Mouse (Mus musculus) hindlimb bud, embryonic 11.5 days (tissue): ENCODE results near the gene Rasl11a.

Source experiments
- DNase-seq: peaks from one replicate; pipeline ENCODE4 v3.0.0-alpha.2; 2012; ENCODE audit warnings: low read depth, low spot score; ENCODE audit errors: extremely low spot score

The Rasl11a gene

DNA sequence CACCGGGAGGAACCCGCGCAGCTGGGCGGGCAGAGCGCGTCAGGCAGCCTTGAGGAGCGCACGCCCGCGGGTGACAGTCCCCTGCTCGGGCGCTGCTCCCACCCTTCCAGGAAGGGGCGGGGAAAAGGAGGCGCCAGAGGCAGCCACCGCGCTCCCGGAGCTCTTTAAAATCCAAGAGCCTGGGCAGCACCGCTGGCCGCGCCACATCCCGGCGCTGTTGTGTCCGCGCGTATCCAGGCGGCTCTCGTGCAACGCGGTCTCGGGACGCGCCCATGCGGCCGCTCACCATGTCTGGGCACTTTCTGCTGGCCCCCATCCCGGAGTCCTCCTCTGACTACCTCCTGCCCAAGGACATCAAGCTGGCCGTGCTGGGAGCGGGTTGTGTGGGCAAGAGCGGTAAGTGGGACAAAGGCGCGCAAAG, at the start of gene Rasl11a:
Gene Rasl11a, plus strand, starts transcription at position 127 of the 421 bp plus-strand sequence.
- no peak for DNase-seq

DNA sequence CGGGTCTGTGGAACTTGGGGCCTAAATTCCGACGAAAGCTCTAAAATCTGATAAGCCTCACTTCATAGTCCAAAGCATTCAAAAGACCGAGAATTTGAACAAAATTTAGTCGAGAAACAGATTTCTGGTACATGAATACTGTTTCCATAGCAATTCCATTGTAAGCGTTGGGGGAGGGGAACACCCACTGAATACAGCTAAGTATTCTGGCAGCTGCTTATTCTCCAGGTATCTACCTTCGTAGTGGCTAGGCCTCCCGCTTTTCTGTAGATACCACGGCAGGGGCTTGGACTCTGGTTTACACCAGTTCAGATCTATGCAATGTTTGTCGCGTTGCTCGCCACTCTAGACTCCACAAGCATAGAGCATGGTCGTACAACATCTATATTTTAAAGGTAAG, 49.1 kb upstream of the Rasl11a start:
- DNase-seq: no peak

DNA sequence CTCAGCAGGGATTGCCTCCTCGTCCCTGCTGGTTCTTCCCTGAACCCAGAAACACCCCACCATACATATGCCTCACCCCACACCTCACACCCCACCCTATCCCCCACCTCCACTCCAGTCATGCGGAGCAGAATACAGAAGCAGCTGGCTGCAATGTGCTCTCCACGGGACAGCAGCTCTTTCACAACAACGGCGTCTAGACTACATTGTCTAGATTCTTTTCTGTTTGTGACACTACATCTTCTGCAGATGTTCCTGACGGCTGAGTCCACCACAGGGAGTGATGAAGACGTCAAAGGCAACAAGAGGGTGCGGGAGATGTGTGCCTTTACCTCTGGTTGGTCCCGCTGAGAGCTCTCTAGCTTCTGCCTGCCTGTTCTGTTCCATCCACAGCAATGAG, 46.8 kb upstream of the Rasl11a start:
- no peak for DNase-seq

- DNase-seq: no peak
Measured at GRCm38 (mm10) chr5:146806004-146806430, 38.9 kb upstream of the Rasl11a start.

DNA sequence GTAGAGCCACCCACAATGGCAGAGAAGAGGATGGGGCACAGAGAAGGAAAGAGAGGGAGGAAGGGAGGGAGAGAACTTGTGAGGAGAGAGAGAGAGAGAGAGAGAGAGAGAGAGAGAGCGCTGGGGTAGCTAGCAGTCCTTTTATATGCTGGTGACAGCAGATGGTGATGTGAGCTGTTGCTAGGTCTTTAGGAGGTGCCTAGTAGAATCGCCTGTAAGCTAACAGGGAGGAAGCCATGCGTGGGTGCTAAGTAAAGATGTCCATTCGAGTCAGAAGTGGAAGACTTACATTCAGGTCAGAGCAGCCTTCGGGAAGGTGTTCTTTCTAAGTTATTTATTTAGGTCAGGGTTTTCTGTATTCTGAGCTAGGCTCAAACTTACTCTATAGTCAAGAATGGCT, 34.9 kb upstream of the Rasl11a start:
- DNase-seq: no peak

DNA sequence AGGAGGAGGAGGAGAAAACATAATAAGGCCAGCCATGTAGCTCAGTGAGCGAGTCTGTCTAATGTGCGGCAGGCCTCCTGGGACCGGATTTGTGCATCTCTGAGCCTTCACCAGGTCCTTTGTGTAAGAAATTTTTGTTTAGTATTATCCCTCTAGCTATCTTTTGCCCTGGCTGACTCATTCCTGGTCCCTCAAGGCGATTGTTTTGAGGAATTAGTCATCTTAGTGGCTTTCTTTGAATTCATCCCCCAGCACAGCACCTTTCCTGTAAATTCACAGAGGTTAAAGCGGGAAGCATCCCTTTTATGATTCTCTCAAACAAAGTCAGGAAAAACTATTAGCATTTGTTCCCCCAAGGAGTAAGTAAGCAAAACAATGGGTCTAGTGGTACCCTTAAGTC, 32.0 kb upstream of the Rasl11a start:
- no peak for DNase-seq

DNA sequence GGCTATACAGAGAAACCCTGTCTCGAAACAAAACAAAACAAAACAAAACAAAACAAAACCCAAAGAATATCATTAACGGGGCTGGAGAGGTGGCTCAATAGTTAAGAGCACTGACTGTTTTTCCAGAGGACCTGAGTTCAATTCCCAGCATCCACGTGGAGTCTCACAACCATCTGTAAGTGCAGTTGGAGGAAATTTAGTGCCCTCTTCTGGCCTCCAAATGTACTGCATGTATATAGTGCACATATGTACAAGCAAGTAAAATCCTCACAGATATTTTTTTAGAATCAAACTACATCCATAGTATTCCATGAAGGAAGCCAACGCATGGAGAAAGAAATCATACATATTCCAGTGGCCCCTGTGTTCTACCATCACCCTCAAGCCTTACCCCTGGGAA, 31.4 kb upstream of the Rasl11a start:
- no peak for DNase-seq

DNA sequence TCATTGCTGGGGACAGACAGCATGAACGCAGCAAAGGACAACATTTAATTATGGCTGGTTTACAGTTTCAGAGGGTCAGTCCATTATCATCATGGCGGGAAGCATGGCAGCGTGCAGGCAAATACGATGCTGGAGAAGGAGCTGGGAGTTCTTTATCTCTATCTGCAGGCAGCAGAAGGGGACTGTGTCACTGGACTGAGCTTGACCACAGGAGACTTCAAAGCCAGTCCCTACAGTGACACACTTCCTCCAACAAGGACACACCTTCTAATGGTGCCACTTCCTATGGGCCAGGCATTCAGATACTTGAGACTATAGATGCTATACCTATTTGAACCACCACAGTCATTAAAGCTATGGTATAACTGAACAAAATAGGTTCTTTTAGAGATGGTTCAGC, 29.5 kb upstream of the Rasl11a start:
- DNase-seq: no peak

DNA sequence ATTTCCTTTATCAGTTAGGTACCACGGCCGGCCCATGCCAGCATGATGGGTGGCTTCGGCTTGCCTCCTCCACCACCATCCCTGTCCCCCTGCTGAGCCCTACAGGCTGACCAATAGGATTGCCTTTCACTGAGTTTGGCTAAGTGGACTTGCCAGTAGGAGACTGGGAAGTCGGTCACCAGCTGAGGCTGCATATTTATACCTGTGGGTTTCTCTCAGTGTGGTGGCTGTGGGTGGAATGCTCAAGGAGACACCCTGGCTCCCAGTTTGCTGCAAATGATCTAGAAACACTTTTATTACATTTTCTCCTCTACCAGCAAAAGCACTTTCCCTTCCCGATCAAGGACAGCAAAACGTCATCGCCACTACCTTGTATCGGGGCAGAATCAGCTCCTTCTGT, 27.3 kb upstream of the Rasl11a start:
- no peak for DNase-seq

DNA sequence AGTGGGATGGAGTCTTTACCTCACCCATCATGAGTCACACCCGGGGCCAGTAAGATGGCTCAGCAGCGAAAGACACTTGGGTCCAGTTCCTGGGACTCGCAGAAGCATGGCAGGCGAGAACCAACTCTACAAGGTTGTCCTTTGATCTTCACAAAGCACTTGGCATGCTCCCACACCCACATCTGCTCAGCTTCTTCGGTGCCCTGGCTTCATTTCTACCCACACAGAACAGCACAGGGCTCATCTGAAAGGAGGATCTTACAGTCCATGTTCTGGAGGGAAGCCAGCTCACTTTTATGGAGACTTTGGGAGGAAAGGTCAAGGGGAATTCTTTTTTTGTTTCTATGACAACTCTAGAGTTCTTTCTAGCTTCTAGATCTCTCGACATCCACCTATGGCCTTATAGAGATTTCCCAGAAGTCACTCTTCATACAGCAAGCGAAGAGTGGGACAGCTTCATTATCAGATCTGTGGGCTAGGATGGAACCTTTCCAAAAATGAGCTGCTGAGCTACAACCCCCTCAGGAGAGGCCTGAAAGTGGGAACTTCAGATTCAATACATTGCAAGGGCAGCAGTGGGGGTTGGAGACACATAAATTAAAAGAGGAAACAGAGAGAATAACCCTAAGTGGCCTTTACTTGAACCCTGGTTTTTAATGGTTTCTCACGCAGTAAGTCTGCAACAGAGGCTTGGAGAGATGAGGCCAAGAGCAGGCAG, 25.8 kb upstream of the Rasl11a start:
- DNase-seq: no peak

DNA sequence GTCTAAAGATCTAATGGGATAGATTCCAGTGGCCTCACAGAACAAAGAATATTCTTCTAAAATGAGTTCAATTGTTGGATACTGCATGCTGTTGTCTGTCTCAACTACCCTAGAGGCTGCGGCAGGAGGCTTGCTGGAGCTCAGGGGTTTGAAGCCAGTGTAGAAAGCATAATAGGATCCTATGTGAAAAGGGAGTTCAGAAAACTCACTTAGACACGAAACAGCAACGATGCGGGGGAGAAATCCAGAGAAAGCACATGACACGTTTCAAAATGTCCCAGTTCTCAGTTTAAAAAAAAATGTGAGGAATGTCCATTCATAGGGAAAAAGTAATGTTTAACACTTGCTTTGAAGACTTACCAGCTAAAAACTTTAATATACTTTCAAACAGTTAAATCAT, 21.9 kb upstream of the Rasl11a start:
- DNase-seq: no peak

DNA sequence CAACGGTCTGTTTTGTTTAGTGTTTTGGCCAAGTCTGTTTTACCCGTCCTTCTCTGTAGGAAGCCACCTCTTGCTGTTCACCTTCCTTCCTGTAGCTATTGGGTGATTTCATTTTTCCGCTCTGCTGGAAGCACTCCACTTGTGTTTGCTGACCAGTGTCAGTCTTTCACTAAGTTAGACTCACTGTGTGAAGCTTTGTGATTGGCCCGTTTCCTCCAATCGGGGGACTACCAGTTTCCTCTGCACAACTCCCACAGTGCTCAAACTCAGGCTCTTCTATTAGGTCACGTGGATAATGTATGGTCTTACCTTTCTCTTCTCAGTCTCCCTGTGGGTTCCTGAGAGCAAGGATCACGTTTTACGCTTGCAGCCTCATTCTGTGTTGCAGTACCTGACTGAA, 15.3 kb upstream of the Rasl11a start:
- DNase-seq: no peak

- no peak for DNase-seq
Measured at GRCm38 (mm10) chr5:146832435-146832768, 12.5 kb upstream of the Rasl11a start.

DNA sequence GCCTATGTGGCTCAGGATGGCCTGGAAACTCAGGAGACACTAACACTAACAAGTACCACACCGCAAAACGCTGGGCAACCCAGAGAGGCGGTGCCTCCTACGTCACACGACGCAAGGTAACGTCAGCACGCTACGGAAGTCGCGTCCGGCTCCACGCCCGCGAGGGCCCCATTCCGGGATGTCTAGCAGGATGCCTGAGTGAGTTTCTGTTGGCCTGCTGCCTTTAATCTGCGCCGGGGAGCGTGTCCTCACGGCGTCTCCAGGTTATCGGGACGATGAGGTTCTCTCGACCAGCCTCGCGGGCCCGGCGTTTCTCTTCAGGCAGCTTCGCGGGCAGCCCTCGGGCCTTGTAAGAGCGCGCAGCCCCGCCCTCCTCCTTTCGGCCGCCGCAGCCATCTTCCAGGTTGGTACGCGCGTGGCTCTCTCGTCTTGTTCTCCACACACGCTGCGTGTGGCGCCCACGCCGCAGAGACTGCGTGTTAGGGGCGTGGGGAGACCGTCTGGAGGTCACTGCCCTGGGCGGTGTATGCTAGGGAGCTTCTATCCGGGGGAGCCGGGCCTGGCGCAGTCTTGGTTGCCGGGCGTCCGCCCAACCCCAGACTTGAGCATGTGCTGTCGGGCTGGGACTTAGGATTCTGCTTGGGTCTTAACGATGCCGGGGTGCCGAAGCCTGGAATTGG, 12.0 kb upstream of the Rasl11a start, which contains the start of gene Rpl21:
Gene Rpl21, plus strand, starts transcription at position 122 of the 680 bp plus-strand sequence.
- peak; percentile 86 for DNase-seq

DNA sequence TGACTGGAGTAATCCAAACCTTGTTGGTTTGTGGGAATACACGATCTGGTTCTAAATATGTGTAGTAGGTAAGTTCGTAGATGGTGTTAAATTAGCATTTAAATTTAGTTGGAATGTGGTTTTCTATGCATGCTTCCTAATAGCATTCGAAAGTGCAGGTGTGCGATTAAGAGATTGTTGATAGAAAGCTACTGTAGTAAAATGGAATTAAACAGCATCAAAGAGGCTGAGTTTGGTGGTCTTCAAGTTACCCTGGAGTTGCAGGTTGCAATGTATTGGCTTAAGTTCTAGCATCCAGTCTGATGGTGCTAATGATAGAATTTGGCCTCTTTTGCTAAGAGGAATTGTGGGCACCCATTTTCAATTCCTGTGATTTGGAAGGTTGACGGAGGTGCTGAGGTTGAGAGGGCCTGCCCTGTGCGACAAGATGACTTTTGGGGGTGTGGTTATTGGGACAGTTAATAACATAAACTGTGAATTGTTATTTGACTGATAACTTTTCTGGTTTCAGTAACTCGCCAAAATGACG, 11.1 kb upstream of the Rasl11a start:
- DNase-seq: no peak

- DNase-seq: no peak
Measured at GRCm38 (mm10) chr5:146834959-146835358, 9.9 kb upstream of the Rasl11a start.

GRCm38 (mm10) chr5:146837967-146838720, 6.7 kb upstream of the Rasl11a start:
- DNase-seq: no peak

GRCm38 (mm10) chr5:146838836-146839648, 5.8 kb upstream of the Rasl11a start:
- DNase-seq: no peak

GRCm38 (mm10) chr5:146839760-146840159, 5.1 kb upstream of the Rasl11a start:
- DNase-seq: no peak

- no peak for DNase-seq
Measured at GRCm38 (mm10) chr5:146840422-146840821, 4.4 kb upstream of the Rasl11a start.

- DNase-seq: no peak
Measured at GRCm38 (mm10) chr5:146841301-146841700, 3.6 kb upstream of the Rasl11a start.
